Mouse (Mus musculus) liver, adult 2 months (tissue): ENCODE results near the gene Efcab8.
A peak's percentile ranks its signal among the peaks of the same experiment; 100 is the strongest.
"Not testable (repeated sequence)": the region's sequence is repeated elsewhere in the genome, so short reads cannot be mapped to it uniquely, and the experiment has no call there.

Experiments used
- CTCF ChIP-seq: fragments of 200-500 bp; IDR thresholded peaks from 2 replicates; pipeline ENCODE4 v1.5.1; 2011; ENCODE audit warnings: low read depth, low read length, control low read depth
- POLR2A ChIP-seq: fragments of 200-500 bp; IDR thresholded peaks from 2 replicates; pipeline ENCODE4 v1.6.1; 2011; ENCODE audit warnings: low read length, control low read depth; ENCODE audit not compliant: insufficient read depth; ENCODE audit errors: extremely low read depth

DNA sequence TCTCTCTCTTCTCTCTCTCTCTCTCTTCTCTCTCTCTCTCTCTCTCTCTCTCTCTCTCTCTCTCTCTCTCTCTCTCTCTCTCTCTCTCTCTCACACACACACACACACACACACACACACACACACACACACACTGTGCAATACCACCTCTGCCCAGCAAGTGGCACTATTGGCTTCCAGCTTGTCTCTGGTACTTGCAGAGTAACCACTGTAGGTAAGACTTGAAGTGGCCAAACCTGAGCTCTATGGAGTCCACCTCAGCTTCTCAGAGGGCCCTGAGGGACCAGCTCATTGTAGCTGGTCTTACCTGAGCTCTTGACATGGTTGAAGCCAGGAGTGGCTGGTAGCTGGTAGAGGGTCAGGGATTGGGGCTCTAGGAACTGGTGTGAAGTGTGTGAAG lies 27.7 kb downstream of the Efcab8 start:
- TF ChIP-seq CTCF, result peak; percentile 49; the same call in 1 of the 2 replicates
- not testable (repeated sequence) for TF ChIP-seq POLR2A
